In genomic region chr2:94336336-94336735, GRCm38 (mm10) we compare ENCODE assay signal across 17 mouse cellular contexts.
A peak's percentile ranks its signal among the peaks of the same experiment; 100 is the strongest.
DNase-seq lines count a peak whose midpoint lies in the region; ATAC-seq lines count a peak whose summit lies in the region.
"Had no signal": no experiment of that assay in that cellular context is flagged by ENCODE, and none has a peak within 500 bp of the region (broad histone marks: within the 10 kb centered on the region; RNA-seq: fewer than 3 reads in every experiment).

No protein-coding gene starts in this region.

- H3K9me3 ChIP-seq in forebrain, embryonic 13.5 days (replicated peaks): no peaks in the 10 kb centered on the region
- H3K9me3 ChIP-seq in forebrain, embryonic 10.5 days: no peaks in the 10 kb centered on the region
- H3K9me3 ChIP-seq: embryonic facial prominence, embryonic 13.5 days had no signal

- WGBS in forebrain, embryonic 13.5 days: 84% methylated on average over 9 of the region's 9 CpGs
- WGBS in forebrain, embryonic 10.5 days: 95% methylated on average over 9 of the region's 9 CpGs

- H3K27me3 ChIP-seq in forebrain, embryonic 13.5 days: no peaks in the 10 kb centered on the region
- no peaks in the 10 kb centered on the region for H3K27me3 ChIP-seq in forebrain, embryonic 10.5 days (ENCODE audit: poor library complexity, severe bottlenecking)
- H3K27me3 ChIP-seq: embryonic facial prominence, embryonic 13.5 days had no signal

- H3K4me3 ChIP-seq in forebrain, embryonic 13.5 days: no peak overlapping the region
- no peak overlapping the region for H3K4me3 ChIP-seq in forebrain, embryonic 10.5 days
- H3K4me3 ChIP-seq: embryonic facial prominence, embryonic 13.5 days; left cerebral cortex, adult 2 months had no signal

- peaks cover 8% of the 10 kb centered on the region; the same call in 1 of the 2 replicates for H3K4me1 ChIP-seq in forebrain, embryonic 13.5 days
- H3K4me1 ChIP-seq in forebrain, embryonic 10.5 days: no peaks in the 10 kb centered on the region
- H3K4me1 ChIP-seq: embryonic facial prominence, embryonic 13.5 days had no signal

- H3K4me2 ChIP-seq in forebrain, embryonic 13.5 days: no peak overlapping the region
- H3K4me2 ChIP-seq: embryonic facial prominence, embryonic 13.5 days; lung, embryonic 14.5 days had no signal

- peak; percentile 78; the same call in 1 of the 2 replicates for ATAC-seq in forebrain, embryonic 13.5 days
- ATAC-seq: inflammation-experienced regulatory T-cells, adult 6 months; midbrain, embryonic 16.5 days had no signal

- peaks cover 76% of the 10 kb centered on the region for H3K36me3 ChIP-seq in forebrain, embryonic 13.5 days (ENCODE audit: poor library complexity, severe bottlenecking)
- peaks cover 53% of the 10 kb centered on the region for H3K36me3 ChIP-seq in forebrain, embryonic 10.5 days (replicated peaks)

- no peak for DNase-seq in forebrain, embryonic 10.5 days (ENCODE audit: extremely low spot score, low spot score)
- DNase-seq in layer of hippocampus, adult 11-12 months (ENCODE audit: low spot score): peak; percentile 76
- peak; percentile 67 to 74 for DNase-seq in left cerebral cortex, adult 18-20 months (ENCODE audit: low spot score in 2 of 2)
- DNase-seq in right cerebral cortex, postnatal 36 days (ENCODE audit: low spot score in 2 of 2): peak; percentile 64 to 77
- DNase-seq in cerebellum, adult 9-10 months: no peak
- DNase-seq in adrenal gland, postnatal 25 days: no peak
- DNase-seq in gastrocnemius, adult 8-10 months (ENCODE audit: low spot score in 2 of 2): no peak
- DNase-seq: adrenal gland, postnatal 10 days; heart, adult 11 months; liver; lung, embryonic 14.5 days; thymus, postnatal 14 days had no signal

- H3K9ac ChIP-seq in forebrain, embryonic 13.5 days: no peak overlapping the region
- H3K9ac ChIP-seq: embryonic facial prominence, embryonic 13.5 days; lung, embryonic 14.5 days had no signal

- H3K27ac ChIP-seq in forebrain, embryonic 13.5 days: no peak overlapping the region
- no peak overlapping the region for H3K27ac ChIP-seq in forebrain, embryonic 10.5 days
- H3K27ac ChIP-seq: embryonic facial prominence, embryonic 13.5 days; left cerebral cortex, adult 2 months had no signal

Comparison
In these comparisons a context has a peak if more than half of its experiments do, and no peak if none do; other contexts are left out.
1. DNase-seq: peak in layer of hippocampus, adult 11-12 months (single experiment), left cerebral cortex, adult 18-20 months (2 of 2) and right cerebral cortex, postnatal 36 days (2 of 2); none in forebrain, embryonic 10.5 days (single experiment), cerebellum, adult 9-10 months (single experiment), adrenal gland, postnatal 25 days (single experiment) and gastrocnemius, adult 8-10 months (0 of 2).